Mouse (Mus musculus) heart, postnatal 0 days (tissue): ENCODE measurements around the gene Igf2r.

Experiments
- CTCF ChIP-seq: IDR thresholded peaks from 2 replicates; pipeline ENCODE4 v1.5.1; 2016; ENCODE audit warnings: antibody characterized with exemption, control low read depth, low read depth
- EP300 ChIP-seq: IDR thresholded peaks from 2 replicates; pipeline ENCODE4 v1.6.1; 2016; ENCODE audit warnings: antibody characterized with exemption, low read depth

GRCm38 (mm10) chr17:12749421-12750367, 19.8 kb downstream of the Igf2r start:
- TF ChIP-seq EP300 = no peak
- TF ChIP-seq CTCF = no peak
